Mouse (Mus musculus): ENCODE results near the gene Ankub1. TPM values are rescaled to one million over a fixed set of nuclear protein-coding genes. Genes with fewer than 3 reads are reported as not detected.
A peak's percentile ranks its signal among the peaks of the same experiment; 100 is the strongest.

Ankub1 gene
- polyA plus RNA-seq, 1 experiment from 2014 or later, result 0.12 TPM

GRCm38 (mm10) chr3:57626954-57627513 is 65.6 kb downstream of the Ankub1 start:
- Histone ChIP-seq H3K27ac (no peak overlapping the region), H3K36me3 (replicated peaks) (no peaks in the 10 kb centered on the region), H3K9me3 (no peaks in the 10 kb centered on the region), H3K27me3 (ENCODE audit: poor library complexity, severe bottlenecking) (no peaks in the 10 kb centered on the region), H3K4me3 (no peak overlapping the region), H3K4me1 (peaks cover 11% of the 10 kb centered on the region)
- no peak for DNase-seq (ENCODE audit: extremely low spot score, low spot score)
- 85% methylated on average over 11 of the region's 11 CpGs for WGBS

DNA sequence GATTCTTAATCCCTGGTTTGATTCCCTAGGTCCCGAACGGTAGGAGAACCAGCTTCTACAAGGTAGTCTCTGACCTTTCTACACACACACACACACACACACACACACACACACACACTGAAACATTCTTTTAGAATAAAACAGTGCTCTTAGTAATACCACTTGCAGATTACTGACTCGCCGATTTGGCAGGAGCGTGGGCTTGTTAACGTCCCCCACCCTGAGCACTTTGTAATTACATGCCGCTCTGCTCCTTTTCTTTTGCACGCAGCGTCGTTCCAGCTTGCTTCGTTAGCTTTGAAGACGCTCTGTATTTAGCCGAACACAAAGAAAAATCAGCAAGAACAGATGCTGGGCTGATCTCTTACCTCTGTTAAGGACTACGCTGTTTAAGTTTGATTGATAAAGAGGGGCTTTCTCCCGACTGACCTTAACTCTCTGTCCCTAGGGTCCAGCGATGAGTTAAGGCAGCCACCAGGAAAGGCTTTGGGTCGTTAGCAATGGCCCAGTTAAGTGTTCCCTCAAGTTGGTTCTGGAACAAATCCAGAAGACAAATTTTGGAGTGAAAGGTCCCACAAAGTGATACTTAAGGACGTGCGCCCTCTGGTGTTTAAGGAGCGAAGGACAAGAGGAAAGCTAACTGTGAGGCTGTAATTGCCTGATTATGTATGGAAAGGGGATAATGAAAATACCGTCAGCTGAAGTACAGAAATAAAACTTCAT is 67.2 kb downstream of the Ankub1 start:
- peak; percentile 81 for DNase-seq (ENCODE audit: extremely low spot score, low spot score)
- peak overlapping the region; percentile 37 for H3K4me3 ChIP-seq
- H3K4me1 ChIP-seq, result peaks cover 11% of the 10 kb centered on the region
- 16% methylated on average over 21 of the region's 21 CpGs for WGBS
- no peaks in the 10 kb centered on the region for H3K9me3 ChIP-seq
- no peaks in the 10 kb centered on the region for H3K27me3 ChIP-seq (ENCODE audit: poor library complexity, severe bottlenecking)
- peak overlapping the region; percentile 80 for H3K27ac ChIP-seq
- no peaks in the 10 kb centered on the region for H3K36me3 ChIP-seq (replicated peaks)

DNA sequence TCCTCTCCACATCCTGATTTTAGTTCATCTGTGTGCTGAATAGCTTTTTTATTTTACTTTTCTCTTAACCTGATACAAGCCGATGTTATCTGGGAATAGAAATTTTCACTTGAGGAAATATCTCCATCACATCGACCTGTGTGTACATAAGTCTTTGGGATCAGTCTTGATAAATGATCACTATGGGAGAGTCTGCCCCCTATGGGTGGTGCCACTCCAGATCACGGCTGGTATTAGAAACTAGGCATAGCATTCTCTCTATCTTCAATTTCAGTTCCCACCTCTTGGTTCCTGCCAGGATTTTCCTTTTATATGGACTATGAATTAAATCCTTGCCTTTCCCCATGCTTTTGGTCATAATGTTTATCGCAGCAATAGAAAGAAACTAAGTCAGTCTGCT is 72.9 kb downstream of the Ankub1 start:
- 81% methylated on average over 4 of the region's 4 CpGs for WGBS
- Histone ChIP-seq H3K4me1 (no peaks in the 10 kb centered on the region), H3K4me3 (no peak overlapping the region), H3K36me3 (replicated peaks) (no peaks in the 10 kb centered on the region), H3K27me3 (ENCODE audit: poor library complexity, severe bottlenecking) (no peaks in the 10 kb centered on the region), H3K9me3 (no peaks in the 10 kb centered on the region), H3K27ac (no peak overlapping the region)
- no peak for DNase-seq (ENCODE audit: extremely low spot score, low spot score)

GRCm38 (mm10) chr3:57615652-57616051 is 76.9 kb downstream of the Ankub1 start:
- Histone ChIP-seq H3K4me3 (no peak overlapping the region), H3K9me3 (no peaks in the 10 kb centered on the region), H3K27me3 (ENCODE audit: poor library complexity, severe bottlenecking) (no peaks in the 10 kb centered on the region), H3K36me3 (replicated peaks) (no peaks in the 10 kb centered on the region), H3K4me1 (no peaks in the 10 kb centered on the region), H3K27ac (no peak overlapping the region)
- DNase-seq (ENCODE audit: extremely low spot score, low spot score), result no peak
- 92% methylated on average over 4 of the region's 4 CpGs for WGBS

- H3K4me3 ChIP-seq, result no peak overlapping the region
- H3K27me3 ChIP-seq (ENCODE audit: poor library complexity, severe bottlenecking), result no peaks in the 10 kb centered on the region
- no peak for DNase-seq (ENCODE audit: extremely low spot score, low spot score)
- H3K4me1 ChIP-seq, result no peaks in the 10 kb centered on the region
- H3K36me3 ChIP-seq (replicated peaks), result no peaks in the 10 kb centered on the region
- H3K9me3 ChIP-seq, result no peaks in the 10 kb centered on the region
- 84% methylated on average over 3 of the region's 3 CpGs for WGBS
- no peak overlapping the region for H3K27ac ChIP-seq
Observed at GRCm38 (mm10) chr3:57612430-57612997, 80.1 kb downstream of the Ankub1 start.

DNA sequence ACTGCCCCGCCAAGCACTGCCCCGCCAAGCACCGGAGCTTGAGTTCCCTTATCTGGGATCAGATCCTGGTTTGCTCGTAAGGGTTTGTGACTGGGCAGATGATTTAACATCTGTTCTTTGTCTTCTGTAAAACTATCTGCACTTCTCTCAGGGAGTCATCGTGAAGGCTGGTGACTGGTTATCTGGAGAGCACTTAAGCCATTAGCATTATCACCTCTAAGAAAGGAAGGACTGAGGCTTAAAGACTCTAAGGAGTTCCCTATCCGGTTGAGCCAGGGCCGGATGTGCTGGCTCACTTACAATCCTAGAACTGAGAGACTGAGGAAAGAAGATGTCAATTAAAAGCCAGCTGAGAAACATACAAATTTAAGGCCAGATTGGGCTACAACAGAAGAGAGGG is 80.8 kb downstream of the Ankub1 start:
- DNase-seq (ENCODE audit: extremely low spot score, low spot score), result no peak
- Histone ChIP-seq H3K36me3 (replicated peaks) (no peaks in the 10 kb centered on the region), H3K4me1 (no peaks in the 10 kb centered on the region), H3K27me3 (ENCODE audit: poor library complexity, severe bottlenecking) (no peaks in the 10 kb centered on the region), H3K9me3 (no peaks in the 10 kb centered on the region), H3K27ac (no peak overlapping the region), H3K4me3 (no peak overlapping the region)
- WGBS, result 90% methylated on average over 7 of the region's 7 CpGs

Small RNA genes within 50 kb of the gene (microRNA-seq; reads per million reads assigned to microRNA genes)
- not detected for gene Mir6377

Other genes with a start within 250 kb of the Ankub1 start
- gene Wwtr1, start 116.9 kb downstream of the Ankub1 start, polyA plus RNA-seq (2016; fragmentation: Nextera tagmentation; extraction: Ambion mirVana), result 10.6 and 11.3 TPM in 2 replicates
- 93.2 and 94.9 TPM in 2 replicates for gene Commd2, start 41.1 kb downstream of the Ankub1 start, polyA plus RNA-seq (2016; fragmentation: Nextera tagmentation; extraction: Ambion mirVana)
- 39.0 and 42.8 TPM in 2 replicates for gene Rnf13, start 43.3 kb upstream of the Ankub1 start, polyA plus RNA-seq (2016; fragmentation: Nextera tagmentation; extraction: Ambion mirVana)
- 161 and 167 TPM in 2 replicates for gene Pfn2, start 155.3 kb upstream of the Ankub1 start, polyA plus RNA-seq (2016; fragmentation: Nextera tagmentation; extraction: Ambion mirVana)